Mouse (Mus musculus) activated CD4-positive, CD25-positive, alpha-beta regulatory T cell, adult 4 months (primary cell): ENCODE data around the gene Pitx3. TPM values are rescaled to one million over a fixed set of nuclear protein-coding genes. Genes with fewer than 3 reads are reported as not detected.

ENCODE experiments used
- polyA plus RNA-seq, 2 experiments: library from polyadenylated mRNA; unstranded; fragments of 100-300 nt; shearing (Covaris generic); gene quantifications; one replicate each; pipeline ENCODE4 v1.2.1; 2017

Pitx3 gene
- polyA plus RNA-seq, 2 experiments from 2014 or later: not detected

Other genes with a start within 250 kb of the Pitx3 start
- gene Armh3, start 149.8 kb downstream of the Pitx3 start, polyA plus RNA-seq: 1 to 10 TPM; 9.7 to 9.8 TPM
- gene Hps6, start 144.8 kb downstream of the Pitx3 start, polyA plus RNA-seq: 1 to 10 TPM; 1.5 to 2.9 TPM
- 10 to 100 TPM; 13.5 to 17.5 TPM for gene Pprc1, start 103.4 kb downstream of the Pitx3 start, polyA plus RNA-seq
- gene Ldb1, start 103.1 kb downstream of the Pitx3 start, polyA plus RNA-seq: 10 to 100 TPM; 42.8 to 46.3 TPM
- gene Nolc1, start 72.5 kb downstream of the Pitx3 start, polyA plus RNA-seq: 10 to 100 TPM; 55.0 to 74.4 TPM
- gene Elovl3, start 16.4 kb downstream of the Pitx3 start, polyA plus RNA-seq: not detected
- 10 to 100 TPM; 23.9 to 30.5 TPM for gene Gbf1, start 4.2 kb upstream of the Pitx3 start, polyA plus RNA-seq
- 10 to 100 TPM; 19.7 to 30.4 TPM for gene Nfkb2, start 156.0 kb upstream of the Pitx3 start, polyA plus RNA-seq
- 1 to 10 TPM; 3.4 to 4.5 TPM for gene Psd, start 178.8 kb upstream of the Pitx3 start, polyA plus RNA-seq
- gene Fbxl15, start 179.9 kb upstream of the Pitx3 start, polyA plus RNA-seq: 1 to 10 TPM; 5.6 to 6.9 TPM
- 10 to 100 TPM; 40.7 to 52.4 TPM for gene Cuedc2, start 190.4 kb upstream of the Pitx3 start, polyA plus RNA-seq
- gene Mfsd13a, start 192.8 kb upstream of the Pitx3 start, polyA plus RNA-seq: 1 to 10 TPM; 3.9 to 7.1 TPM
- not detected for gene 2310034G01Rik, start 202.0 kb upstream of the Pitx3 start, polyA plus RNA-seq
- gene Actr1a, start 247.4 kb upstream of the Pitx3 start, polyA plus RNA-seq: 10 to 100 TPM; 86.1 to 87.6 TPM
- gene Sufu, start 248.6 kb upstream of the Pitx3 start, polyA plus RNA-seq: 10 to 100 TPM in 1 of 2 experiments, 1 to 10 TPM in 1; 9.4 to 12.2 TPM